Mouse (Mus musculus) brain, embryonic 18.5 days (tissue): ENCODE measurements at regions not wholly inside any gene's neighbourhood (a gene's known extent, or its start where the extent isn't known, plus 50 kb on each side); places are given as distances from the start of the nearest gene placed in this dataset.

Experiments used
- DNase-seq: peaks from one replicate; pipeline ENCODE4 v3.0.0-alpha.2; 2012; ENCODE audit warnings: low read depth, low spot score

DNA sequence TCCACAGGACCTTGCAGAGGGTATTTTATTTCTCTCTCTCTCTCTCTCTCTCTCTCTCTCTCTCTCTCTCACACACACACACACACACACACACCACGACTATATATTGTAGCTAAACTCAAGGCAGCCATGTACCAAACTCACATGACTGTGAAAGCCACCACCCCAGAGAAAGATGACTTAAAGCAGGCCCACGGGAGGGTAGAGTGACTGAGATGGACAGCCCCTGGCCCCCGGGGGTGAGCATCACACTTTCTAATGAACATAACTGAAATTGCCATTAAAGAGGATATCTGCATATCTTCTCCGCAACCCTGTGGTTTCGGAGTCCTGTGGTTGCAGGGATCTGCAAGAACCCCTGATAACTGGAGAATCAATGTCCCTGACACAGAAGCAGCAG lies 197.1 kb upstream of the Spdye4c start:
- no peak for DNase-seq

- DNase-seq: no peak
Observed at GRCm38 (mm10) chr2:128395308-128396007, 195.6 kb upstream of the Spdye4c start.

DNA sequence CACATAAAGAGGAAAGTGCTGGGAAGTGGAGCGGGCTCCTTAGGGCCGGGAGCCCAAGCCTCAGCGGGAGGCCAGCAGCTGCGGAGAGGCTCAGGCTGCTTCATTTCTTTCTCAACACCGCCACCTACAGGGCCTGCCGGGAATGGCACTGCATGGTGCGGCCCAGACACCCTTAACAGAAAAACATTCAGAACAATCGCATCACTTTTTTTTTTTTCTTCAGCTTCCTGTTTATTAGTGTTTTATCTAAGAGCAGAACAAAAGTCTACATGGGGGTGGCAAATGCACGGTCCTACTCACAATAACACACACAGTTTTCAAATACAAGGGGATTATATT lies 195.0 kb upstream of the Spdye4c start:
- peak; percentile 58 for DNase-seq

DNA sequence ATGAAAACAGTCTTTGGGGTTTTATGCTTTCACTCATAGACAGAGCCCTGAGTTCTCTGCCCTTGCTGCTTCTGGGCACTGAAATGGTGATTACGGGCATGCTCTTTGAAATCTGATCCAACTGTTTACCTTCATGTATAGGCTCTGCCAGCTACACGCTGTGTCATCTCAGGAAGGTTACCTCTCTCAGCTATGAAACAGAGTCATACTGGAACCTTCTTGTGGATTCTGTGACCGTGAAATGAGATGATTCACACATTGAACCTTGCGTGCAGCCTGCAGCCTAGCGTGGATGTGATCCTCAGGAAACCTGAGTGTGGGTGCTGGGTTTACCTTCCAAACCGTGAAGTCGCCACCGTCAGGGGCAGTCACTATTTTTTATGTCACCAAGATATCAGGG lies 189.7 kb upstream of the Spdye4c start:
- DNase-seq: no peak

- DNase-seq: no peak
Observed at GRCm38 (mm10) chr2:128403143-128403935, 187.7 kb upstream of the Spdye4c start.

- no peak for DNase-seq
Observed at GRCm38 (mm10) chr2:128404405-128404804, 186.6 kb upstream of the Spdye4c start.

DNA sequence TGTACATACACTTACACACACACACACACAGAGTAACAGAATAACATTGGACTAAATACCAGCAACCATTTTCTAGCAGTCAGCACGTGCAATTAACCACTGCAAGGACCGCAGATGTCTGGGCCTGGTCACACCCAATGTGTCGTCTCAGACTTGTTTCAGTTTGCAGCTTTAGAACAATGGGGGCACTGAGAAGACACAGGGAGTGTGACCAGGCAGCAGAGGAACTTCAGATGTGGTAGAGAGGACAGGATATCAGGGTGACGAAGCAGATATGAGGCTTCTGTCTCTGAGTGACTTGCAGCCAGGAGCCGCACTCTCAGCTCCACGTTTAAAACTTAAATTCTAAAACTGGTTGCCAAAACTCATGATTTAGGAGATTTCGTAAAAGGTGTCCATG lies 183.9 kb upstream of the Spdye4c start:
- no peak for DNase-seq

DNA sequence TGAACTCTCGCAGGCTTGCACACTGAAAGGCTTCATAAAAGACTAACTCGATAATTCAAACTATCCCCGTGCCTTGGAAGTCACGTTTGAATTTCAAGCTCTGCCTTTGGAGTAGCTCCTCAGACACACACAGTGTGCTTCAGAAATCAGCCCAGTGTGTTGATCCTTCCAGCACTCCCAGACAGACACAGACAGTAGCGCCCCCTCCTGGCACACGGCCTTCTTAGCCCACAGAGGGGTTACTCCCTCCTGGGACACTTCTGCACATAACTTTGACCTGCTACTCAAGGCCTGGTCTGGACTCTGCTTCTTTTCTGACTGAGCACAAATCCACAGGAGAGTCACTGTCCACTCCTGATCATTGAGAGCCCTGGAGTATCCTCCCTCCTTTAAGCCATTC lies 182.3 kb upstream of the Spdye4c start:
- DNase-seq: no peak

DNA sequence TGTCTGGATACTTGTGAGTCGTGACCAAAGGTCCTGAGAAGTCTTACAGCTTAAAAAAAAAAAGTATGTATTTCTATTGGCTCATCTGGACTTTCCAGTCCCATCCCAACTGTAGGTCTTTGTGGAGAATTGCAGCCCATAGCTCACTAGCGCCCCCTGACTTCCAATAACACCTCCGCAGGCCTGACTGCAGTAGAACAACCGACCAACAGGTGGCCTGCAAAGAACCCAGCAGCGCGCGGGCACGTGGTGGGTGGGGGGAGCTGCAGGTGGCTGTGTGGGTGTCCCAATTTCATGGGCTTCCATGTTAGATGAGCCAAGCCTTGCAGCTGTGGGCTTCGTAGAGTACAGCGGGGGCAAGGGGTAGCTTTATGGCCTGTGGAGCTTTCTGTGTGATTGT lies 178.7 kb upstream of the Spdye4c start:
- DNase-seq: no peak

GRCm38 (mm10) chr2:128412974-128413373 lies 178.0 kb upstream of the Spdye4c start:
- DNase-seq: no peak

DNA sequence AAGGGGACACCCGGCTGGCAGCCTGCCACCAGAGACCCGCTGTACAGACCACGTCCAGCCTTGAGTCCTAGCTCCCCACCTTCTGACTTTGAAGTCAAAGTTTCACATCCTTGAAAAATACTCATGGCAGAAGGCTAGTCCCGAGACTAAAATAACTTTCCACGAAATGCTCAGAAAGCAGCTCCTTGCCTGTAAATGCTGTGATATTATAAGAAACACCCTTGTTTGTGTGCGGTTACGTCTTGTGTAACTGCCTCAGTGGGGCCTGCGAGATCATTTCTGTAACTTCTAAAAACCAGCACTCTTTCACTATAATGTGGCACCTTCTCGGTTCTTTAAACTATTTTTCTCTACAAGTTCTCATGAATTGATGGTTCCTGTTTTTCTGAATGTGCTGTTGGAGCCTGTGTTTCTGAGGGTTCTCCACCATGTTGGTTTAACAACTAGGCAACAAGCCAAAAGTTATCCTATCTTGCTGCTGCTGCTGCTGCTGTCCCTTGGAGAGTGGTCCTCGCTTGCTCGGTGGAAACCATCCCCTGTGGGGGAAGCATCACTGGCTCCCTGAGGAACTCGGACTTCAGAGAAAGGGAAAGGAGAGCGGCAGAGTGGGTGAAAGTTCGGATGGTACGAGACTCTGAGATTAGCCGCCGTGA lies 176.3 kb upstream of the Spdye4c start:
- DNase-seq: no peak

GRCm38 (mm10) chr2:128416416-128416815 lies 174.6 kb upstream of the Spdye4c start:
- no peak for DNase-seq

DNA sequence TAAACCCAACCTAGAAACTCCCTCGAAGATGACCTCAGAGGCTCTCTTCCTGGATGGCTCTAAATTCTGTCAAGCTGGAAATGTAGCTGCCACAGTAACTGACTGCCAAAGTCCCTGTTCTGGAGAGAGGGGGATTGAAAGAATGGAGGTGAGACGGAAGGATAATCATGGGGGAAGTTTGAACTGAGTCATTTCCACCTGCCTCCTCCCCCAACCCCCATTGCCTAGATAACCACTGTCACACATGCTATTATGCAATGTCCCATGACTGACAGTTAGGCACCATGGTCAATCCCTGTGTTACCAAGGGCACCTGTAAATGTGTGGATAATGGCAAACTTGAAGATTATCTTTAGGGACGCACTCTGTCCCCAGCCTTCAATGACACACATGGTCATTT lies 172.0 kb upstream of the Spdye4c start:
- no peak for DNase-seq

DNA sequence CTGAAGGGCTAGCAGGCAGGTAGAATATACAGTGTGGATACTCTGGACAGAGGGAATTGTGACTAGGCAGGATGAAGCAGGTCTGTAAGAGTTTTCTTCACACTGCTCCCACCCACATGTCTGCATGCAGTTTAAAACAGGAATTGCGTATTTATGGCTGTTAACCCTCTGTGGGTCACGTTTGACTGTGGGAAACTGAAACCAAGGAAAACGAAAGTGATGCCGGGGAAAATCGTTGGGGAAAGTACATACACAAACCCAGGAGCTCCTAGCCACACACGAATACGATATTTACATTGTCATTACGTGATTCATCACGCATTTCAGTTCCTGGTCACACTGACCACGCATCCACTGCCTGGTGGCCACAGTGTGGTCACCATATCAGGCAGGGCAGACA lies 170.6 kb upstream of the Spdye4c start:
- DNase-seq: no peak

- DNase-seq: no peak
Observed at GRCm38 (mm10) chr2:128422677-128423076, 168.3 kb upstream of the Spdye4c start.

- DNase-seq: no peak
Observed at GRCm38 (mm10) chr2:128424236-128424635, 166.8 kb upstream of the Spdye4c start.

GRCm38 (mm10) chr2:128427181-128427880 lies 163.7 kb upstream of the Spdye4c start:
- no peak for DNase-seq

GRCm38 (mm10) chr2:128428154-128428553 lies 162.9 kb upstream of the Spdye4c start:
- no peak for DNase-seq

DNA sequence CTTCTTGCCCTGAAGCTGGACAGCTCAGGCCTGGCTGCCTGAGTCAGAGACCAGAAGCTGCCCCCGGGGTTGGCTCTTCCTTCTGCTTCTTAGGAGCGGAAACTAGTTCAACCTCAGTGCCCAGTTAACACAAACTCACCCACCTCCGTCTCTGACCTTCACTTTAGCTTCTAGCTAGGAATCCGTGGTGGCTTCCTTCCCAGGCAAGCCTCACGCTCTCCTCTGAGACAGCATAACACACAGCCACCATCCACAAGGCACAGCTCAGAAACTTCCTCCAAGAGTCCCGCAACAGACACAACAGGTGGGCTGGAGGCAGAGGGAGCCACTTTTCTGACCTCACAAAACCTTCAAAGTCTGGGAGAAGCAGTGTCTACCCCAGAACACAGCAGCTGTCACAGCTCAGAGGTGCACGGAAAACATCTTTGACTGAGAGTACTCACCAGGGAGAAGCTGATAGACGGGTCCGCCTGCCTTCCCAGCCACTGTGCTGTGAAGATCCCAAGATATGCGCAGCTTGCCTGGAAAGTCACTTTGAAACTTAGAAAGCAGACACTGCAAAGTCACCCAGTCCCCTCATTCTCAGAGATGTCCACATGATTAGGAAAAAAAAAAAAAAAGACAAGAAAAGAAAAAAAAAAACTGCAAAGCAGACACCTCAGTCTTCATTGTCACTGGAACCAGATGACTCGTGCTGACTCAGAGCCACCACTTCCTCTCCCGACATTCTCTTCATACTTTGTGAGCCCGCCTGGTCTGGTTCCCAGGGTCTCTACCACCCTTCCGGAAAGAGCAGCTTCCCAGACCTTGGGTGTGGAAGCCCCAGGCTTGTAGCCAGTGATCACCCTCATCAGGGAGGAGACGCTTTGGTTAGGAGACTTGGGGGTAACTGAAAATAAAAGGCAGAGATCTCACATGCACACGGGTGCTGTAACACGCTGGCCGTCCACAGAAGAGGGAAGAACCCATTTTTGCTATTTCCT lies 162.1 kb upstream of the Spdye4c start:
- no peak for DNase-seq

DNA sequence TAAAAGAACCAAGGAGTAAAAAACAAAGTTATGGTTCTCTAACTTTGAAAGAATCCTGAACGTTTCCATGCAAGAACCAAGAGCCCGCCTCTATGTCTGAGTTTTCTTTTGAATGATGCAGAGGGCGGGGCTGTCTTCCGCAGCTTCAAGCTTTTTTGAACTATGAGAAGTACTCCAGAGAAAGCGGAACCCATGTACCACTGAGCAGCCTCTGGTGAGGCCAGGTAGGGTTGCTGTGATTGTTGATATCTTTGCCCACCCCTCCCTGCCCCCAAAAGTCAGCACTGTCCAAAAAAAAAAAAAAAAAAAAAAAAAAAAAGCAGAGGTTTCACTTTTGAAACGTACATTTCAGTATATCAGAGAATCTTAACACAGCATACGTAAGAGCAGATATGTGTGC lies 161.2 kb upstream of the Spdye4c start:
- DNase-seq: no peak

DNA sequence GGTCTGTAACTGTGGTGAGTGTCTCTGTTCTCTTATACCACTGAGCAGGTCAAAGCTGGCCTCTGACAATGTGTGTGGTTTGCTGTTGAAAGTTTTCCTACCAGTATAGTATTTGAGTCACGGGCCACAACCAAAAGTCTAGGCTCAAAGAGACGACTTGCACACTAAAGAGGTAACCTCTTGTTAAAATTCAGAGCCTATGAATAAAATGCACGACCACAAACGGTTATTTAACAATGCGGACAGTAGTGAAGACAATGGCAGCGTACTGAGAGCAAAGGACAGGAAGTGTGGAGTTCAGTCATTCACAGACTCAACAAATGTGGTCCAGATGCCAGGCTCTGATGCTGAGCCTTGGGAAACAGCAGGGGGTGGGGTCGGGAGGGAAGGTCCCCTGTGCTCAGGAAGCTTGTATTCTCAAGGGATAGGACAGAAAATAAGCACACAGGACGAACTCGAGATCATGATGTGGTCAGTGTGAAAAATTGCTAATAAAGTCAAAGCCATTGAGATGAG lies 160.2 kb upstream of the Spdye4c start:
- DNase-seq: no peak
